Mouse (Mus musculus): ENCODE results near the gene Fli1. TPM values are rescaled to one million over a fixed set of nuclear protein-coding genes. Genes with fewer than 3 reads are reported as not detected.

The Fli1 gene
- polyA plus RNA-seq, 1 experiment, result not detected

GRCm38 (mm10) chr9:32448766-32449165 lies 93.9 kb downstream of the Fli1 start:
- Histone ChIP-seq H3K27ac (ENCODE audit: insufficient read depth, low read depth, low read length) (no peak overlapping the region), H3K4me1 (ENCODE audit: control insufficient read depth, insufficient read depth, low read length) (no peaks in the 10 kb centered on the region), H3K4me3 (ENCODE audit: insufficient read depth, low read depth, low read length) (no peak overlapping the region)
- TF ChIP-seq CTCF (IDR thresholded peaks at IDR 0.05; ENCODE audit: insufficient read depth, low read depth, low read length) (no peak), POLR2A (IDR thresholded peaks at IDR 0.05; ENCODE audit: insufficient read depth, low read depth, low read length) (no peak)
- 96% methylated on average over 5 of the region's 5 CpGs for WGBS

GRCm38 (mm10) chr9:32445789-32446188 lies 96.9 kb downstream of the Fli1 start:
- TF ChIP-seq POLR2A (IDR thresholded peaks at IDR 0.05; ENCODE audit: insufficient read depth, low read depth, low read length) (no peak), CTCF (IDR thresholded peaks at IDR 0.05; ENCODE audit: insufficient read depth, low read depth, low read length) (no peak)
- H3K4me1 ChIP-seq (ENCODE audit: control insufficient read depth, insufficient read depth, low read length), result no peaks in the 10 kb centered on the region
- H3K4me3 ChIP-seq (ENCODE audit: insufficient read depth, low read depth, low read length), result no peak overlapping the region
- 74% methylated on average over 3 of the region's 3 CpGs for WGBS
- H3K27ac ChIP-seq (ENCODE audit: insufficient read depth, low read depth, low read length), result no peak overlapping the region

GRCm38 (mm10) chr9:32444453-32445201 lies 98.0 kb downstream of the Fli1 start:
- H3K27ac ChIP-seq (ENCODE audit: insufficient read depth, low read depth, low read length), result no peak overlapping the region
- WGBS, result 85% methylated on average over 6 of the region's 6 CpGs
- H3K4me1 ChIP-seq (ENCODE audit: control insufficient read depth, insufficient read depth, low read length), result no peaks in the 10 kb centered on the region
- TF ChIP-seq POLR2A (IDR thresholded peaks at IDR 0.05; ENCODE audit: insufficient read depth, low read depth, low read length), result no peak
- no peak for TF ChIP-seq CTCF (IDR thresholded peaks at IDR 0.05; ENCODE audit: insufficient read depth, low read depth, low read length)
- H3K4me3 ChIP-seq (ENCODE audit: insufficient read depth, low read depth, low read length), result no peak overlapping the region

- H3K27ac ChIP-seq (ENCODE audit: insufficient read depth, low read depth, low read length), result no peak overlapping the region
- WGBS, result 38% methylated on average over 6 of the region's 6 CpGs
- H3K4me1 ChIP-seq (ENCODE audit: control insufficient read depth, insufficient read depth, low read length), result no peaks in the 10 kb centered on the region
- H3K4me3 ChIP-seq (ENCODE audit: insufficient read depth, low read depth, low read length), result no peak overlapping the region
- TF ChIP-seq CTCF (IDR thresholded peaks at IDR 0.05; ENCODE audit: insufficient read depth, low read depth, low read length) (no peak), POLR2A (IDR thresholded peaks at IDR 0.05; ENCODE audit: insufficient read depth, low read depth, low read length) (no peak)
Observed at GRCm38 (mm10) chr9:32443817-32444216, 98.8 kb downstream of the Fli1 start.

GRCm38 (mm10) chr9:32443115-32443514 lies 99.5 kb downstream of the Fli1 start:
- TF ChIP-seq POLR2A (IDR thresholded peaks at IDR 0.05; ENCODE audit: insufficient read depth, low read depth, low read length) (no peak), CTCF (IDR thresholded peaks at IDR 0.05; ENCODE audit: insufficient read depth, low read depth, low read length) (no peak)
- Histone ChIP-seq H3K4me3 (ENCODE audit: insufficient read depth, low read depth, low read length) (no peak overlapping the region), H3K27ac (ENCODE audit: insufficient read depth, low read depth, low read length) (no peak overlapping the region), H3K4me1 (ENCODE audit: control insufficient read depth, insufficient read depth, low read length) (no peaks in the 10 kb centered on the region)
- 80% methylated on average over 3 of the region's 3 CpGs for WGBS

GRCm38 (mm10) chr9:32434241-32435213 lies 108.1 kb downstream of the Fli1 start:
- 63% methylated on average over 19 of the region's 19 CpGs for WGBS
- Histone ChIP-seq H3K4me3 (ENCODE audit: insufficient read depth, low read depth, low read length) (no peak overlapping the region), H3K4me1 (ENCODE audit: control insufficient read depth, insufficient read depth, low read length) (no peaks in the 10 kb centered on the region), H3K27ac (ENCODE audit: insufficient read depth, low read depth, low read length) (no peak overlapping the region)
- no peak for TF ChIP-seq POLR2A (IDR thresholded peaks at IDR 0.05; ENCODE audit: insufficient read depth, low read depth, low read length)
- TF ChIP-seq CTCF (IDR thresholded peaks at IDR 0.05; ENCODE audit: insufficient read depth, low read depth, low read length), result no peak

GRCm38 (mm10) chr9:32431061-32431460 lies 111.6 kb downstream of the Fli1 start:
- Histone ChIP-seq H3K4me1 (ENCODE audit: control insufficient read depth, insufficient read depth, low read length) (no peaks in the 10 kb centered on the region), H3K4me3 (ENCODE audit: insufficient read depth, low read depth, low read length) (no peak overlapping the region), H3K27ac (ENCODE audit: insufficient read depth, low read depth, low read length) (no peak overlapping the region)
- TF ChIP-seq CTCF (IDR thresholded peaks at IDR 0.05; ENCODE audit: insufficient read depth, low read depth, low read length), result no peak
- TF ChIP-seq POLR2A (IDR thresholded peaks at IDR 0.05; ENCODE audit: insufficient read depth, low read depth, low read length), result no peak
- 72% methylated on average over 3 of the region's 3 CpGs for WGBS

- TF ChIP-seq POLR2A (IDR thresholded peaks at IDR 0.05; ENCODE audit: insufficient read depth, low read depth, low read length), result no peak
- TF ChIP-seq CTCF (IDR thresholded peaks at IDR 0.05; ENCODE audit: insufficient read depth, low read depth, low read length), result no peak
Observed at GRCm38 (mm10) chr9:32425321-32425720, 117.3 kb downstream of the Fli1 start.

GRCm38 (mm10) chr9:32420711-32421110 lies 122.0 kb downstream of the Fli1 start:
- Histone ChIP-seq H3K4me1 (ENCODE audit: control insufficient read depth, insufficient read depth, low read length) (no peaks in the 10 kb centered on the region), H3K27ac (ENCODE audit: insufficient read depth, low read depth, low read length) (no peak overlapping the region), H3K4me3 (ENCODE audit: insufficient read depth, low read depth, low read length) (no peak overlapping the region)
- no peak for TF ChIP-seq POLR2A (IDR thresholded peaks at IDR 0.05; ENCODE audit: insufficient read depth, low read depth, low read length)
- no peak for TF ChIP-seq CTCF (IDR thresholded peaks at IDR 0.05; ENCODE audit: insufficient read depth, low read depth, low read length)

More at GRCm38 (mm10) chr9:32425321-32425720, 117.3 kb downstream of the Fli1 start:
- 83% methylated on average over 7 of the region's 7 CpGs for WGBS
- no peak overlapping the region for H3K4me3 ChIP-seq (ENCODE audit: insufficient read depth, low read depth, low read length)
- H3K4me1 ChIP-seq (ENCODE audit: control insufficient read depth, insufficient read depth, low read length), result no peaks in the 10 kb centered on the region
- no peak overlapping the region for H3K27ac ChIP-seq (ENCODE audit: insufficient read depth, low read depth, low read length)

Data from olfactory bulb, adult 2 months (tissue).